Mouse (Mus musculus) hindbrain, embryonic 16.5 days (tissue): ENCODE data around the gene Ptprh. TPM values are rescaled to one million over a fixed set of nuclear protein-coding genes. Genes with fewer than 3 reads are reported as not detected.

Source experiments
- ATAC-seq: fragments of 200-750 bp; cut with Nextera tagmentation; 2 replicates; pipeline ENCODE4 v1.8.0; 2017; ENCODE audit warnings: moderate TSS enrichment, moderate library complexity
- H3K27ac ChIP-seq: fragments of 300-500 bp; sonication (generic); 2 replicates; pipeline ENCODE4 v1.5.1; 2014; ENCODE audit warnings: low read depth, mild to moderate bottlenecking, control low read depth, low read length, moderate library complexity
- H3K27me3 ChIP-seq: fragments of 300-500 bp; sonication (generic); replicated peaks from 2 replicates; pipeline ENCODE4 v1.6.1; 2014; ENCODE audit warnings: low read length; ENCODE audit not compliant: control insufficient read depth, insufficient read depth
- H3K36me3 ChIP-seq: fragments of 300-500 bp; sonication (generic); 2 replicates; pipeline ENCODE4 v1.6.1; 2014; ENCODE audit warnings: mild to moderate bottlenecking, low read length, moderate library complexity, mixed read lengths; ENCODE audit not compliant: control insufficient read depth, insufficient read depth
- H3K4me1 ChIP-seq: fragments of 300-500 bp; sonication (generic); 2 replicates; pipeline ENCODE4 v1.6.1; 2014; ENCODE audit warnings: low read depth, low read length; ENCODE audit not compliant: control insufficient read depth, insufficient read depth
- H3K4me2 ChIP-seq: fragments of 300-500 bp; sonication (generic); 2 replicates; pipeline ENCODE4 v1.6.1; 2014; ENCODE audit warnings: mild to moderate bottlenecking, low read length, control low read depth, moderate library complexity
- H3K4me3 ChIP-seq: fragments of 300-500 bp; sonication (generic); 2 replicates; pipeline ENCODE4 v1.5.1; 2014; ENCODE audit warnings: mild to moderate bottlenecking, low read length, control low read depth, moderate library complexity
- H3K9ac ChIP-seq: fragments of 300-500 bp; sonication (generic); 2 replicates; pipeline ENCODE4 v1.6.1; 2014; ENCODE audit warnings: low read depth, mild to moderate bottlenecking, control low read depth, low read length, moderate library complexity
- H3K9me3 ChIP-seq: fragments of 300-500 bp; sonication (generic); 2 replicates; pipeline ENCODE4 v1.6.1; 2014; ENCODE audit warnings: mild to moderate bottlenecking, low read length, moderate library complexity; ENCODE audit not compliant: control insufficient read depth
- WGBS: fragments of 180-500 bp; shearing (Covaris S2); extraction: QIAGEN DNeasy Blood & Tissue Kit; methylation state at CpG from one replicate; pipeline ENCODE4 v1.1.7; 2014; 5-methylcytosine and 5-hydroxymethylcytosine counted together
- polyA plus RNA-seq: library from polyadenylated mRNA; unstranded; fragments of >200 nt; fragmentation: Nextera tagmentation; extraction: Ambion mirVana; gene quantifications from 2 replicates; pipeline ENCODE4 v1.2.1, GENCODE M21; 2015

Ptprh gene
- polyA plus RNA-seq, 1 experiment from 2014 or later: 1.1 TPM

- no peak overlapping the region for H3K4me2 ChIP-seq
- no peak for ATAC-seq
- no peaks in the 10 kb centered on the region for H3K27me3 ChIP-seq
- WGBS: 88% methylated on average over 4 of the region's 4 CpGs
- no peak overlapping the region for H3K27ac ChIP-seq
- H3K4me3 ChIP-seq: no peak overlapping the region
- H3K9ac ChIP-seq: no peak overlapping the region
- no peaks in the 10 kb centered on the region for H3K9me3 ChIP-seq
- peaks cover 50% of the 10 kb centered on the region for H3K36me3 ChIP-seq
- H3K4me1 ChIP-seq: no peaks in the 10 kb centered on the region
Measured at GRCm38 (mm10) chr7:4636179-4636578, 32.3 kb upstream of the Ptprh start.

GRCm38 (mm10) chr7:4631031-4631430, 27.2 kb upstream of the Ptprh start, which contains the start of gene Tmem86b:
Tmem86b (minus strand) TSS chr7:4631422.
- Histone ChIP-seq H3K9ac (no peak within 1 kb of the TSS), H3K9me3 (no peaks in the 10 kb centered on the region), H3K27me3 (no peaks in the 10 kb centered on the region), H3K27ac (no peak within 1 kb of the TSS), H3K36me3 (peaks cover 42% of the 10 kb centered on the region), H3K4me2 (no peak within 1 kb of the TSS), H3K4me1 (no peaks in the 10 kb centered on the region), H3K4me3 (no peak within 1 kb of the TSS)
- 97% methylated on average over 4 of the region's 4 CpGs for WGBS
- no peak for ATAC-seq

GRCm38 (mm10) chr7:4630198-4630597, 26.4 kb upstream of the Ptprh start:
- WGBS: 100% methylated on average over 1 of the region's 1 CpGs
- Histone ChIP-seq H3K9me3 (no peaks in the 10 kb centered on the region), H3K4me2 (no peak overlapping the region), H3K36me3 (peaks cover 36% of the 10 kb centered on the region), H3K4me3 (no peak overlapping the region), H3K27ac (no peak overlapping the region), H3K4me1 (no peaks in the 10 kb centered on the region), H3K27me3 (no peaks in the 10 kb centered on the region), H3K9ac (no peak overlapping the region)
- ATAC-seq: no peak

GRCm38 (mm10) chr7:4629586-4629985, 25.7 kb upstream of the Ptprh start:
- no peaks in the 10 kb centered on the region for H3K4me1 ChIP-seq
- H3K9ac ChIP-seq: no peak overlapping the region
- H3K27ac ChIP-seq: no peak overlapping the region
- ATAC-seq: no peak
- H3K4me2 ChIP-seq: no peak overlapping the region
- H3K9me3 ChIP-seq: no peaks in the 10 kb centered on the region
- H3K36me3 ChIP-seq: peaks cover 36% of the 10 kb centered on the region
- H3K27me3 ChIP-seq: no peaks in the 10 kb centered on the region
- no peak overlapping the region for H3K4me3 ChIP-seq
- WGBS: 85% methylated on average over 5 of the region's 5 CpGs

GRCm38 (mm10) chr7:4625928-4626327, 22.1 kb upstream of the Ptprh start:
- H3K27me3 ChIP-seq: no peaks in the 10 kb centered on the region
- 98% methylated on average over 2 of the region's 2 CpGs for WGBS
- ATAC-seq: no peak
- no peak overlapping the region for H3K27ac ChIP-seq
- H3K4me1 ChIP-seq: no peaks in the 10 kb centered on the region
- H3K36me3 ChIP-seq: peaks cover 10% of the 10 kb centered on the region
- H3K4me2 ChIP-seq: no peak overlapping the region
- H3K9ac ChIP-seq: no peak overlapping the region
- no peaks in the 10 kb centered on the region for H3K9me3 ChIP-seq
- H3K4me3 ChIP-seq: no peak overlapping the region

- H3K27ac ChIP-seq: no peak overlapping the region
- no peaks in the 10 kb centered on the region for H3K9me3 ChIP-seq
- no peak overlapping the region for H3K4me3 ChIP-seq
- ATAC-seq: peak; percentile 13; the same call in 1 of the 2 replicates
- peaks cover 4% of the 10 kb centered on the region for H3K36me3 ChIP-seq
- 44% methylated on average over 1 of the region's 1 CpGs for WGBS
- H3K27me3 ChIP-seq: no peaks in the 10 kb centered on the region
- no peak overlapping the region for H3K9ac ChIP-seq
- H3K4me2 ChIP-seq: no peak overlapping the region
- no peaks in the 10 kb centered on the region for H3K4me1 ChIP-seq
Measured at GRCm38 (mm10) chr7:4624343-4624742, 20.5 kb upstream of the Ptprh start.

GRCm38 (mm10) chr7:4623544-4624189, 19.8 kb upstream of the Ptprh start:
- H3K36me3 ChIP-seq: no peaks in the 10 kb centered on the region
- H3K27ac ChIP-seq: no peak overlapping the region
- H3K4me1 ChIP-seq: no peaks in the 10 kb centered on the region
- H3K9ac ChIP-seq: no peak overlapping the region
- no peaks in the 10 kb centered on the region for H3K9me3 ChIP-seq
- ATAC-seq: peak; percentile 79
- H3K27me3 ChIP-seq: no peaks in the 10 kb centered on the region
- no peak overlapping the region for H3K4me2 ChIP-seq
- no peak overlapping the region for H3K4me3 ChIP-seq
- WGBS: 28% methylated on average over 4 of the region's 4 CpGs

GRCm38 (mm10) chr7:4619979-4620378, 16.1 kb upstream of the Ptprh start:
- H3K36me3 ChIP-seq: no peaks in the 10 kb centered on the region
- no peaks in the 10 kb centered on the region for H3K27me3 ChIP-seq
- no peak overlapping the region for H3K4me3 ChIP-seq
- H3K9me3 ChIP-seq: no peaks in the 10 kb centered on the region
- WGBS: 54% methylated on average over 1 of the region's 1 CpGs
- no peak overlapping the region for H3K4me2 ChIP-seq
- H3K4me1 ChIP-seq: no peaks in the 10 kb centered on the region
- H3K27ac ChIP-seq: no peak overlapping the region
- ATAC-seq: no peak
- H3K9ac ChIP-seq: no peak overlapping the region

- WGBS: 70% methylated on average over 14 of the region's 14 CpGs
- Histone ChIP-seq H3K36me3 (no peaks in the 10 kb centered on the region), H3K4me2 (no peak overlapping the region), H3K27ac (no peak overlapping the region), H3K9me3 (no peaks in the 10 kb centered on the region), H3K4me1 (no peaks in the 10 kb centered on the region), H3K9ac (no peak overlapping the region), H3K4me3 (no peak overlapping the region), H3K27me3 (no peaks in the 10 kb centered on the region)
- no peak for ATAC-seq
Measured at GRCm38 (mm10) chr7:4613740-4614403, 10.0 kb upstream of the Ptprh start.
